Mouse (Mus musculus) neural tube, embryonic 14.5 days (tissue): ENCODE measurements around the gene Adcyap1r1. TPM values are rescaled to one million over a fixed set of nuclear protein-coding genes. Genes with fewer than 3 reads are reported as not detected.
A peak's percentile ranks its signal among the peaks of the same experiment; 100 is the strongest.

Experiments used
- ATAC-seq: fragments of 200-750 bp; cut with Nextera tagmentation; 2 replicates; pipeline ENCODE4 v1.8.0; 2017; ENCODE audit warnings: low read depth, mild to moderate bottlenecking, moderate TSS enrichment, moderate library complexity
- H3K27ac ChIP-seq: fragments of 300-500 bp; sonication (generic); 2 replicates; pipeline ENCODE4 v1.5.1; 2014; ENCODE audit warnings: low read depth, mild to moderate bottlenecking, control low read depth, low read length, moderate library complexity, mixed read lengths
- H3K27me3 ChIP-seq: fragments of 300-500 bp; sonication (generic); 2 replicates; pipeline ENCODE4 v1.6.1; 2014; ENCODE audit warnings: low read length; ENCODE audit not compliant: control insufficient read depth, insufficient read depth
- H3K36me3 ChIP-seq: fragments of 300-500 bp; sonication (generic); 2 replicates; pipeline ENCODE4 v1.6.1; 2014; ENCODE audit warnings: low read length, mixed read lengths; ENCODE audit not compliant: control insufficient read depth, insufficient read depth
- H3K4me1 ChIP-seq: fragments of 300-500 bp; sonication (generic); 2 replicates; pipeline ENCODE4 v1.6.1; 2014; ENCODE audit warnings: low read length; ENCODE audit not compliant: control insufficient read depth, insufficient read depth
- H3K4me2 ChIP-seq: fragments of 300-500 bp; sonication (generic); 2 replicates; pipeline ENCODE4 v1.6.1; 2014; ENCODE audit warnings: mild to moderate bottlenecking, low read depth, low read length, control low read depth
- H3K4me3 ChIP-seq: fragments of 300-500 bp; sonication (generic); 2 replicates; pipeline ENCODE4 v1.5.1; 2014; ENCODE audit warnings: low read depth, low read length, control low read depth, mixed read lengths
- H3K9ac ChIP-seq: fragments of 300-500 bp; sonication (generic); replicated peaks from 2 replicates; pipeline ENCODE4 v1.6.1; 2014; ENCODE audit warnings: low read depth, mild to moderate bottlenecking, control low read depth, low read length, mixed read lengths
- H3K9me3 ChIP-seq: fragments of 300-500 bp; sonication (generic); 2 replicates; pipeline ENCODE4 v1.6.1; 2016; ENCODE audit warnings: low read length; ENCODE audit not compliant: control insufficient read depth
- WGBS: fragments of 180-500 bp; shearing (Covaris S2); extraction: QIAGEN DNeasy Blood & Tissue Kit; methylation state at CpG from one replicate; pipeline ENCODE4 v1.1.7; 2014; 5-methylcytosine and 5-hydroxymethylcytosine counted together
- polyA plus RNA-seq: library from polyadenylated mRNA; unstranded; fragments of >200 nt; fragmentation: Nextera tagmentation; extraction: Ambion mirVana; gene quantifications from 2 replicates; pipeline ENCODE4 v1.2.1, GENCODE M21; 2014

Adcyap1r1 gene
- polyA plus RNA-seq, 1 experiment from 2014 or later = 70.7 TPM

DNA sequence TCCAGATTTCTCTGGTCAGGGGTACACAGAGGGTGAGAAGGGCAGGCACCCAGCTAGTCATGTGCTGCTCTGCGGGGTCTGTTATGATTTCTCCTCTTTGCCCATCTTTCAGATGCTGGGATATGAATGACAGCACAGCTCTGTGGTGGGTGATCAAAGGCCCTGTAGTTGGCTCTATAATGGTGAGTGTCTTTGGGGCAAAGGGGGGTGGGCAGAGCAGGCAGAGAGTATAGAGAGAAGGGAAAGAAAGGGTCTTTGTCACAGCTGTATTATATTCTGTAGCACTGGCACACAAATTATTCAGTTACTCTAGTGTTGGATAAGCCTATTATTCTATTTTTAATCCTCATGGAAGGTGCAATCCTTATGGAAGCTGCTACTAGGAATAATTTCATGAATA, 29.2 kb downstream of the Adcyap1r1 start:
- H3K9ac ChIP-seq = no peak overlapping the region
- H3K4me2 ChIP-seq = no peak overlapping the region
- WGBS = 95% methylated on average over 1 of the region's 1 CpGs
- peaks cover 13% of the 10 kb centered on the region; the same call in 1 of the 2 replicates for H3K4me1 ChIP-seq
- H3K27me3 ChIP-seq = no peaks in the 10 kb centered on the region
- no peaks in the 10 kb centered on the region for H3K9me3 ChIP-seq
- H3K36me3 ChIP-seq = peaks cover 18% of the 10 kb centered on the region; the same call in 1 of the 2 replicates
- no peak for ATAC-seq
- no peak overlapping the region for H3K27ac ChIP-seq
- no peak overlapping the region for H3K4me3 ChIP-seq

DNA sequence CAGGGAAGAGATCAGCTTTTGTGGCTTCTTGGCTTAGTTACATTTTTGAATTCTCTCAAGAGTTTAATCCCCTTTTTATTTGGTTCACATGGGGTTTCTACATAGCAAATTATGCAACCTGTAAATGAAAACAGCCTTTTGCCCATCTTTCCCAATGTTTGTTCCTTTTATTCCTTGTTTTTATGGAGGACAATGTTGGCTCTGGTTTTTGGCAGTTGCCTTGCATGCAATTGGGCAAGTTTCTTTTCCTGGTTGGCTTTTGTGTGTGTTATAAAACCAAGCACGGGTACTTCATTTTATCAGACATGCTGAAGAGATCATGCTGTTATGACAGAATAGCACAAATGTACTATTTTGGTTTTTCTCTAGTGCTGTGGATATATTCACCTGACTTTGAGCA, 30.7 kb downstream of the Adcyap1r1 start:
- ATAC-seq = no peak
- Histone ChIP-seq H3K4me1 (peaks cover 13% of the 10 kb centered on the region; the same call in 1 of the 2 replicates), H3K27me3 (no peaks in the 10 kb centered on the region), H3K27ac (no peak overlapping the region), H3K9ac (no peak overlapping the region), H3K4me3 (no peak overlapping the region), H3K9me3 (no peaks in the 10 kb centered on the region), H3K4me2 (no peak overlapping the region), H3K36me3 (peaks cover 22% of the 10 kb centered on the region)
- WGBS = 75% methylated on average over 1 of the region's 1 CpGs

- no peak for ATAC-seq
- no peak overlapping the region for H3K9ac ChIP-seq
- no peak overlapping the region for H3K4me3 ChIP-seq
- no peak overlapping the region for H3K4me2 ChIP-seq
- peak overlapping the region; percentile 61 for H3K27ac ChIP-seq
- peaks cover 13% of the 10 kb centered on the region; the same call in 1 of the 2 replicates for H3K4me1 ChIP-seq
- no peaks in the 10 kb centered on the region for H3K9me3 ChIP-seq
- peaks cover 19% of the 10 kb centered on the region for H3K36me3 ChIP-seq
- no peaks in the 10 kb centered on the region for H3K27me3 ChIP-seq
- 75% methylated on average over 7 of the region's 7 CpGs for WGBS
Observed at GRCm38 (mm10) chr6:55483360-55483759, 31.6 kb downstream of the Adcyap1r1 start.

DNA sequence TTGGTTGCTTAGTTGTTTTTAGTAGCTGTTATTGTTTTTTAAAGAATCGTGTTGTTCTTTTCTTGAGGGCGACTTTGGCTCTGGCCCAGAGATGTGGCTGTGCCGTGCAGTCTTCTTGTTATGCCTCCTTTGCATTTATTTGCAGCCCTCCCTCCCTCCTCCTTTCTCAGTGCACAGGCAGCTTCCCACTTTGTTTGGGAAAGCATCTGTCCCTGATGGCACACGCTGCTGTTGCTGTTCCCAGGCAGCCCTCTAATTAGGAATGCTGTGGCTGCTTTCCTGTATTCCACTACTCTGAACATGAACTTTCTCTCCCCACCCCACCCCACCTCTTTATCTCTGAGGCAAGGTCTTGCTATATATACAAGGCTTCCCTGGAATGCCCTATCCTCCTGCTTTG, 32.4 kb downstream of the Adcyap1r1 start:
- H3K4me1 ChIP-seq = peaks cover 13% of the 10 kb centered on the region; the same call in 1 of the 2 replicates
- no peak overlapping the region for H3K4me2 ChIP-seq
- no peak overlapping the region for H3K9ac ChIP-seq
- no peaks in the 10 kb centered on the region for H3K9me3 ChIP-seq
- no peaks in the 10 kb centered on the region for H3K27me3 ChIP-seq
- peak; percentile 77 for ATAC-seq
- 17% methylated on average over 4 of the region's 4 CpGs for WGBS
- H3K27ac ChIP-seq = peak overlapping the region; percentile 61
- no peak overlapping the region for H3K4me3 ChIP-seq
- H3K36me3 ChIP-seq = peaks cover 17% of the 10 kb centered on the region

DNA sequence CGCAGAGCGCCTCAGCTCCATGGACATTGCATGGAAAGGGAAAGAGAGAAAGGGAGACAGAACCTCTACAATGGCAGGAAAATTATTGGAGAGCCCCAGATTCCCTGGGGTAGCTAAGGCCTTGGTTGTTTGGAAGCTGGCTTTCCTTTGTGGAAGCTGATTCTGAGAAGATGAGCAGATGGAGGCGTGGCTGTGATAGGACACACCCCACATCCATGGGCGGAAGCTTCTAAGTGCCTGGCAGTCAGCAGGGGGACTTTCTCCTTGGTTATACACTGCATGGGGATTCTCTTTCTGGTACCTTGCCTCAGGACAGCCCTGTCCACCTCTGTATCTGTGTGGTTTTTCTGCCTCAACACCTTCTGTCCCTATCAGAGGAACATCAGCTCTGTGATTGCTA, 33.4 kb downstream of the Adcyap1r1 start:
- WGBS = 58% methylated on average over 4 of the region's 4 CpGs
- H3K27me3 ChIP-seq = no peaks in the 10 kb centered on the region
- peaks cover 10% of the 10 kb centered on the region for H3K36me3 ChIP-seq
- peaks cover 13% of the 10 kb centered on the region; the same call in 1 of the 2 replicates for H3K4me1 ChIP-seq
- H3K27ac ChIP-seq = no peak overlapping the region
- no peak overlapping the region for H3K4me3 ChIP-seq
- H3K9me3 ChIP-seq = no peaks in the 10 kb centered on the region
- H3K9ac ChIP-seq = no peak overlapping the region
- H3K4me2 ChIP-seq = no peak overlapping the region
- ATAC-seq = no peak

DNA sequence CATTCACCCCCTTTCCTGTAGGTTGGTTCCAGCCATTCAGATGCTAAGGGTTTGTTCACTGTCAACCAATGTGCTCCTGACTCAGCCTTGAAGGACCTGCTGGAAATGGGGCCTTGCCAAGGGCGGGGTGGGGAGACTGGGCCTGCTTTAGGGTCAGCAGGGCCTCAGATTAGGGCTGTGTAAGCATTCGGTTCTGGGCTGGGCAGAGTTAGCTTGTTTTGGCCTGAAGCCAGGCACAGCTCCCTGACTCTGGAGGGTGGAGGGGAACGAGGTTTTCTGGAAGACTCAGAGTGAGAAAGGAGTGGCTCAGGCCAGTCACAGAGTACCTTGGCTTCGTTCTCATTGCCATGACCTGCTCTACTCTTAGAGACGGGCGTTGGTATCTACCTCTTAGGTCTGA, 35.9 kb downstream of the Adcyap1r1 start:
- H3K36me3 ChIP-seq = peaks cover 18% of the 10 kb centered on the region
- ATAC-seq = no peak
- WGBS = 64% methylated on average over 6 of the region's 6 CpGs

GRCm38 (mm10) chr6:55496201-55496600, 44.4 kb downstream of the Adcyap1r1 start:
- no peak overlapping the region for H3K4me2 ChIP-seq
- no peaks in the 10 kb centered on the region for H3K4me1 ChIP-seq
- H3K27ac ChIP-seq = no peak overlapping the region
- WGBS = 97% methylated on average over 4 of the region's 4 CpGs
- H3K36me3 ChIP-seq = peaks cover 24% of the 10 kb centered on the region; the same call in 1 of the 2 replicates
- no peak overlapping the region for H3K9ac ChIP-seq
- H3K9me3 ChIP-seq = no peaks in the 10 kb centered on the region
- H3K27me3 ChIP-seq = no peaks in the 10 kb centered on the region
- ATAC-seq = no peak
- no peak overlapping the region for H3K4me3 ChIP-seq

More for the DNA sequence above, 35.9 kb downstream of the Adcyap1r1 start:
- no peak overlapping the region for H3K4me2 ChIP-seq
- no peaks in the 10 kb centered on the region for H3K9me3 ChIP-seq
- H3K9ac ChIP-seq = no peak overlapping the region
- no peaks in the 10 kb centered on the region for H3K27me3 ChIP-seq
- H3K4me1 ChIP-seq = peaks cover 13% of the 10 kb centered on the region; the same call in 1 of the 2 replicates
- no peak overlapping the region for H3K27ac ChIP-seq
- no peak overlapping the region for H3K4me3 ChIP-seq

DNA sequence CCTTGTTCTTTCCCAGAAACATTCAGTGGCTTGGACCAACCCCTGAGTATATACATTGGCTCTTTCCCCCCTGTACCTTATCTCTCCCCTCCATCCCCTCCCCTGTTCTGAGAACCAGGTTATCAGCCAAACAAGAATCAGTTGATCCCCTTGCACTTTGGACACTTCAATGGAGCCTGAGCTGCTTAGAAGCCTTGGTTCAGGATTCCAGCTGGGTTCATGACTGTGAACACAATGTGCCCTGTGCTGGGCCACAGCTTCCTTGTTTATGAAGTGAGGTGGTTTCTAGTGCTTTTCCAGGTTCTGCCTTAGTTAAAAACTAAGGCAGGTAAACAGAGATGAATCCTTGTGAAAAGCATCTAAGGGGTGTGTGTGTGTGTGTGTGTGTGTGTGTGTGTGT, 47.0 kb downstream of the Adcyap1r1 start:
- no peak overlapping the region for H3K9ac ChIP-seq
- no peak for ATAC-seq
- H3K27me3 ChIP-seq = no peaks in the 10 kb centered on the region
- H3K36me3 ChIP-seq = peaks cover 20% of the 10 kb centered on the region; the same call in 1 of the 2 replicates
- H3K4me3 ChIP-seq = no peak overlapping the region
- H3K4me2 ChIP-seq = no peak overlapping the region
- H3K27ac ChIP-seq = no peak overlapping the region
- no peaks in the 10 kb centered on the region for H3K9me3 ChIP-seq
- H3K4me1 ChIP-seq = no peaks in the 10 kb centered on the region

- no peak overlapping the region for H3K9ac ChIP-seq
- no peak overlapping the region for H3K27ac ChIP-seq
- H3K4me3 ChIP-seq = no peak overlapping the region
- peaks cover 5% of the 10 kb centered on the region; the same call in 1 of the 2 replicates for H3K36me3 ChIP-seq
- no peaks in the 10 kb centered on the region for H3K4me1 ChIP-seq
- no peaks in the 10 kb centered on the region for H3K27me3 ChIP-seq
- no peak for ATAC-seq
- H3K9me3 ChIP-seq = no peaks in the 10 kb centered on the region
- no peak overlapping the region for H3K4me2 ChIP-seq
- WGBS = 69% methylated on average over 6 of the region's 6 CpGs
Observed at GRCm38 (mm10) chr6:55501061-55501460, 49.3 kb downstream of the Adcyap1r1 start.
